Mouse (Mus musculus) cerebral cortex, adult 2 months (tissue): ENCODE measurements around the gene Phf21a.

Experiments
- WGBS: fragments of 180-500 bp; shearing (Covaris S2); methylation state at CpG from one replicate; pipeline ENCODE4 v1.1.7; 2018; 5-methylcytosine and 5-hydroxymethylcytosine counted together

Phf21a gene

DNA sequence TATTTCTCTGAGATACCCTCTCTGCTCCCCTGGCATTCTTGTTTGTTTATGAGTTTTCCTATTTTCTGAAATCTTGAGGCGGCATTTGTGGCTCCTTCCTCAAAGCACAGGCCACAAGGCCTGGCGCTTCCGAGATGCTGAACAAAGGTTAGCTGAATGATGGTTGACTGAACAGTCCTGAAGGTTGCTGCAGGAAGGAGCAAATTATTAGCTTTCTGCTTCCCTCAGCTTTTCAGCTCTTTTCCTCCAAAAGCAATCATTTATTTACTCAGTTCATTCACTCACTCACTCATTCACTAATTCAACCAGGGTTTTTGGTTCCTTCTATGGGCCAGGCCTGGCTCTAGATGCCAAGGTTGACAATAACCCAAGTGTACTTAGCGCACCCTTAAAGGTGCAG lies 10.7 kb upstream of the Phf21a start:
- 96% methylated on average over 4 of the region's 4 CpGs for WGBS

DNA sequence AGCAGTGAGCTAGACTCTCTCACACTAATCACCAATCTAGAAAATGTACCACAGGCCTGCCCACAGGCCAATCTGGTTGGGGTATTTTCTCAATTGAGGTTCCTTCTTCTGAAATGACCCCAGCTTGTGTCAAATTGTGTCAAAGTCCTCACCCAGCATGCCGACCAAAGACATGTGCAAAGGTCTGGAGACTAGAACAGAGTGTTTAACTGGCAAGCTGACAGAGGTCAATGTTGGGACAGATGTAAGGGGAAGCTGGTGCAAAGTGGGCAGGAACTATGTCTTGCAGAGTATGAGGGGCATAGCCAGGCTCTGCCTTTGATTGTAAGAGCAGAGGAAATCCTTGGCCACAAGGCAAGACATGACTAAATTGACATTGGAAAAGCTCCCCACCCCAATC lies 7.2 kb upstream of the Phf21a start:
- WGBS = 81% methylated on average over 1 of the region's 1 CpGs

GRCm38 (mm10) chr2:92087065-92087464 lies 5.9 kb upstream of the Phf21a start:
- whole genome bisulfite sequencing = 83% methylated on average over 4 of the region's 4 CpGs

DNA sequence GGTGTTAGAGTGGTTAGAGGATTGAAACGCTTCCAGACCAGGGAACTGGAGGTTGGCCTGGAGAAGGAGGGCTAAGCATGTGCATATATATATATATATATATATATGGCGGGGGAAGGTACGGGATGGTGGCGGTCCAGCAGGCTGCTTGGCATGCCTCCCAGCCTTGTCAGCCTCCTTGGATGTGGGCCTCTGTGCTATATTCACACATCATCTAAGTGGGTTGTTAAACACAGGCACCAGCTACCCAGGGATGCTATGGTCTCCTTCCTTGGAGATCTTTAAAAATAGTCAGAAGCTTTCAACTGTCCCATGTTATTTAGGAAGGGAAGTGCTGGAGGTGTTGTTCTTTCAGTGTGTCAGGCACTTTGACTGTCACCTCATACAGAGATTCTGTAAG lies 3.1 kb upstream of the Phf21a start:
- 54% methylated on average over 4 of the region's 4 CpGs for WGBS

GRCm38 (mm10) chr2:92093503-92093902 lies 586 bp downstream of the Phf21a start:
- 96% methylated on average over 2 of the region's 2 CpGs for WGBS

GRCm38 (mm10) chr2:92094078-92094477 lies 1.2 kb downstream of the Phf21a start:
- WGBS = 59% methylated on average over 8 of the region's 8 CpGs

DNA sequence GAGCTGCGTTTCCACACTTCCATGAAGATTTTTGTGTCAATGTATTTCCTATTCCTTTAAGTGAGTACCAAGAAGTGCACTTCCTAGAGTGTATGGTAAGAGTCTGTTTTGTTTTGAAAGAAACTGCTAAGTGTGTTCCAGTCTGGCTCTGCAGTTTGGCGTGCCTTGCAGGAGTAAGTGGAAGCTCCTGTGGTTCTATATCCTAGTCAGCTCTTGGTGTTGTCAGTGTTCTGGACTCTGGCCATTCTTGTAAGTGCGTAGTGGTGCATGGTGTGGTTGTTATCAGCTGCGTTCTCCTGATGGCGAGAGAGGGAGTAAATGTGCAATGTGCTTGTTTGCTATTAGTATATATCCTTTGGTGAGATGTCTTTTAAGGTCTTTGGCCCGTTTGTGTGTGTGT lies 7.9 kb downstream of the Phf21a start:
- 78% methylated on average over 6 of the region's 6 CpGs for WGBS

DNA sequence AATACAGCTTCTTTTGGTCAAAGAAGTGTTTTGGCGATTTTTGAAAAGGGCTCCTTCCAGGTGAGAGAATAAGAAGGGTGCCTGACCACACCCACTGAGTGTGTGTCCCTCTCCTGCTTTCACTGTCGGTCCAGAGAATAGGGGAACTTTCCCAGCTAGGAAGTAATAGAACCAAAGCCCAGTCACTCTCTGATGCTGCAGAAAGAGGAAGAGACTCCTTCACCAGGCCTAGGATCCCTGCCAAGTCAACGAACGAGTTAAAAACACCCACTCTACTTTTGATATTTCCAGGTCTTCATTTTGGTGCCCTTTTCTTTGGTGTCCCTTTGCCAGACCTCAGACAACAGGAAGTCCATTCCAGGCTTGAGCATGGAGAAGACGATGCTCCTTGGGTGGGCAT lies 31.6 kb downstream of the Phf21a start:
- WGBS = 70% methylated on average over 5 of the region's 5 CpGs

DNA sequence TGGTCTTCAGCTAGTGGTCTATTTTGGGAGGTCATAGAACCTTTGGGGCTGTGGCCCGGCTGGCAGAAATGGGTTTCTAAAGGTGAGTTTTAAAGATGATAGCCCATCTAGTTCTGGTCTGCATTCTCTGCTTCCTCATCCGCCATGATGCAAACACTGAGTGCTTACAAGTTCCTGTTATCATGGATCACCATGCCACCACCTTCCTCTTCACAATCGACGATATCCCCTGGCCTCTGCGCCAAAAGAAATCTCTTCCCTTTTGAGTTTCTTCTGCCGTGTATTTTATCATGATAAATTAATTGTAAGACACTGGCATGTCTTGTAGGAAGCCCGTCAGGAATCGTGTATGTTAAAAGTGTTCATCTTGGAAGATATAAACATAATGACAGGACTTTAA lies 32.4 kb downstream of the Phf21a start:
- 92% methylated on average over 8 of the region's 8 CpGs for WGBS

- 94% methylated on average over 7 of the region's 7 CpGs for WGBS
These were observed 37.2 kb downstream of the Phf21a start for GRCm38 (mm10) chr2:92130071-92130470.

DNA sequence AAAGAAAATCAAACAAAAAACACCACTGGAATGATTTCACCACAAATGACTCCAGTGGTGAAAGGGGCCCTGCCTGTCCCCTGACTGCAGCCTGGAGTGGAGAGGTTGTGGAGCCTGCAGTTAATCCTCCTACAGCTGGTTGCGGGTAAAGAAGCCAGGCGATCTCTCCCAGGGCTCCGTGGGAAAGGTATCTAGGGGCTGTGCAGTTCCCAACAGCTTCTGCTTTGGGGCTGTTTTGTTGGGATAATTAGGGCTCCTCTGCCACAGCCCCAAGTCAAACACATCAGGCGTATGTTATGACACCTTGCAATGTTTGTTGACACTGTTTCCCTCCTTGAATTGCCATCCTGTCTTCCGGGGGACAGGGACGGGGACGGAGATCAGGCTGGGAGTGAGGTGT lies 47.5 kb downstream of the Phf21a start:
- WGBS = 59% methylated on average over 7 of the region's 7 CpGs

DNA sequence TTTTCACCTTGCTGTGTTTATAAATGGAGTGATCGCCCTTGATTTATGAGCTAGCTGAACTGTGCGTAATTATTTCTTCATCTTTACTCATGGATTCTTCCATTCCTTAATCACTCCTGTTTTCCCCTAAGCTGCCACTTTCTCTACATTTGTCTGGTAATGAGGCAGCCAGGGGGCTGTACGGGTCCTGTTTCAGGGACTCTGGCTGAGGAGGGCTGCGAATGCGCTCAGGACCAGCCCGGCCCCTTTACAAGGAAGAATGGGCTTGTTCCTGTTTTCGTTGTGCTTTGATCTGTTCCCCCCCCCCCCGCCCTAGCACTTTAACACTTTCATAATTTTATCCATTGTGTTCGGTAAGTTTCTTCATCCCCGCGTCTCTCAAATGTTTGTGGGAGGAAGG lies 48.2 kb downstream of the Phf21a start:
- WGBS = 20% methylated on average over 11 of the region's 11 CpGs

DNA sequence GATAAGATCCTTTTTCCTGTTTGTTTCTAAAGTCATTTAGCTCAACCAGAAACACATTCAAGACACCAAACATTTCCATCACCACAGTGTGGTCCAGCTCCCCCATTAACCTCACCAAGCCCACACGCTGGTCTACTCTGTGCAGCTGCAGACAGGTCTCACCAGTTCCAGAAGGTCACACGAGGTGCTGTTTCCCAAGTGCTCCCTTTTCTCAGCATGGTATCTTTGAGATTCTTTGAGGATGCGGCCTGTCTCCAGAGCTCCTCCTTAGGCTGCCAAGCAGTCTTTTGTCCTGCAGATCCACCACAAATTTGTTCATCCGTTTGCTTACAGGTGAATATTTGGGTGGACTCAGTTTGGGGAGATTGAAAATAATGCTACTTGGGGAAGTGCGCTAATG lies 51.0 kb downstream of the Phf21a start:
- 70% methylated on average over 5 of the region's 5 CpGs for WGBS

DNA sequence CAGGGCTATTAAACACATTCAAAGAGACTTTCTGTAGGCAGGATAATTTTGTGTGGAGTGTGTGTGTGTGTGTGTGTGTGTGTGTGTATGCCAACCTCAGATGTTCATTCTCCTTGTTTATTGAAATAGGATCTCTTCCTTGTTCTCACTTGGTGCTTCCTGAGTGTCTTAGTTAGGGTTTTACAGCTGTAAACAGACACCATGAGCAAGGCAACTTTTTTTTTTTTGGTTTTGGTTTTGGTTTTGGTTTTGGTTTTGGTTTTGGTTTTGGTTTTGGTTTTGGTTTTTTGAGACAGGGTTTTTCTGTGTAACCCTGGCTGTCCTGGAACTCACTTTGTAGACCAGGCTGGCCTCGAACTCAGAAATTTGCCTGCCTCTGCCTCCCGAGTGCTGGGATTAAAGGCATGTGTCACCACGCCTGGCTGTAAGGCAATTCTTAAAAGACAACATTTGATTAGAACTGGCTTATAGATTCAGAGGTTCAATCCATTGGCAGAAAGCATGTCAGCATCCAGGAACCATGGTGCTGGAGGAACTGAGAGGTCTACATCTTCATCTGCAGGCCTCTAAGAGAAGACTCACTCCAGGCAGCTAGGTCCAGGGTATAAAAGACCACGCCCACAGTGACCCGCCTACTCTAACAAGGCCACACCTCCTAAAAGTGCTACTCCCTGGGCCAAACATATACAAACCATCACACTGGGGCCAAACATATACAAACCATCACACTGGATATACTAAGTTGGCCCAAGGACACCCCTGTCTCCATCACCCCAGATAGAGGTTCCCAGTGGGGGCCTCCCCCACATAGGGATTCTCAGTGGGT lies 55.2 kb downstream of the Phf21a start:
- WGBS = 87% methylated on average over 5 of the region's 5 CpGs

- 71% methylated on average over 10 of the region's 10 CpGs for WGBS
These were observed 71.4 kb downstream of the Phf21a start for GRCm38 (mm10) chr2:92164291-92164690.

- 71% methylated on average over 7 of the region's 7 CpGs for WGBS
These were observed 74.0 kb downstream of the Phf21a start for GRCm38 (mm10) chr2:92166950-92167349.

DNA sequence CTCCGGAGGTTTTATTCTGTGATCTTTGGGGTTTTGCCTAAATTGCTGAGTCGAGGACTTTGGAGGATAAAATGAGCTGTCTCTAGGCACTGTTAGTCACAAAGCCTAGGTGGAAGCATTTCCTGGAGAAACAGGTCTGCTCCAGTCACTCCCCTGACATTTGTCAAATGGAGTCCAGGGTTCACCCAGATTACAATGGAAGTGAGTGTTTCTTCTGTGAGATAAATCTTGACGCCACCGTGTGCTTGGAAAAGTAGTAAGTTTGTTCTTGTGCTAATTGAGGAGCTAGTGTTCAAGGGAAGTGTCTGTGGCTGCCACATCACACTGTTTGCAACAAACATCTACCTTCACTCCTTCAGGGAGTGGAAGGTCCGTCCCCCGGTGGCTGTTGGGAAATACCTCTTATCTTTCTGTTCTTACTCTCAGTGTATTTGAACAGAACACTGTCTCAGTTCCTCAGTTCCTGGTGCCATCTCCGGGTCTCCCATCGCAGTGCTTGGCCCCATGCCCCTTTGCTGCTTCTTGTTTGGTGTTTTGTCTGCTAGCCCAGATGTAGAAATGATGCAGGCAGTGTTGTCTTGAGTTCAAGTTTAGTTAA lies 78.2 kb downstream of the Phf21a start:
- 80% methylated on average over 8 of the region's 8 CpGs for WGBS

GRCm38 (mm10) chr2:92172300-92172699 lies 79.4 kb downstream of the Phf21a start:
- 88% methylated on average over 5 of the region's 5 CpGs for whole genome bisulfite sequencing

GRCm38 (mm10) chr2:92173186-92173585 lies 80.3 kb downstream of the Phf21a start:
- WGBS = 90% methylated on average over 4 of the region's 4 CpGs

DNA sequence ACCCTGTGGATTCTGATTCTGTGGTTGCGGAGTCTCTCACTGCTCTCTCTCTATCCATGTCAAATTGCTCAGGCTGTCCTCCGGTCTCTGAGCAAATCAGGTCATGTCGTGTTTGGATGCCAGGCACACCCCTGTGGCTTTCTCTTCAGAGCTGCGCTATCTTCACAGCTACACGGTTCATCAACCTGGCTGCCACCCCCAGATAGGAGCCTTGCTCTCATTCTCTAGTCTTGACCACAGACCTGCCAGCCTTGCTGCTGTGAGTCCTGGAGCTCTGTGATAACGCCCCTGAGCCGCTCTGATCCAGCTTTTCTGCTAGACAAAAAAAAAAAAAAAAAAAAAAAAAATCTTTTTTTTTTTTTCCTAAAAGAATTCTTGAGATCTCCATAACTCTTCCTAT lies 81.3 kb downstream of the Phf21a start:
- 91% methylated on average over 7 of the region's 7 CpGs for WGBS

DNA sequence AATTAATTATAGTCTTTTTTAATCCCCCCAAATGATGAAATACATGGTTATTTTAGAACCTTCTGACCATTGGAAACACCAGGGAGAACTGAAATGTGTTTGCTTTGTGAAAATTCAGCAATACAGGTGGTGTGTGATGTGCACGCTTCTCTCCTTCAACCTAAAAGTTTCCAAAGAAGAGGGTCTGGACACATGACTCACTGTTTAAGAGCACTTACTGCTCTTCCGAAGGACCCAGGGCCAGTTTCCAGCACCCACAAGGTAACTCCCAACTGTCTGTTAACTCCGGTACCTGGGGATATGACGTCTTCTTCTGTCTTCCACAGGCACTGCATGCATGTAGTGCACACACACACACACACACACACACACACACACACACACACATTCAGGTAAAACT lies 82.1 kb downstream of the Phf21a start:
- 95% methylated on average over 4 of the region's 4 CpGs for WGBS

DNA sequence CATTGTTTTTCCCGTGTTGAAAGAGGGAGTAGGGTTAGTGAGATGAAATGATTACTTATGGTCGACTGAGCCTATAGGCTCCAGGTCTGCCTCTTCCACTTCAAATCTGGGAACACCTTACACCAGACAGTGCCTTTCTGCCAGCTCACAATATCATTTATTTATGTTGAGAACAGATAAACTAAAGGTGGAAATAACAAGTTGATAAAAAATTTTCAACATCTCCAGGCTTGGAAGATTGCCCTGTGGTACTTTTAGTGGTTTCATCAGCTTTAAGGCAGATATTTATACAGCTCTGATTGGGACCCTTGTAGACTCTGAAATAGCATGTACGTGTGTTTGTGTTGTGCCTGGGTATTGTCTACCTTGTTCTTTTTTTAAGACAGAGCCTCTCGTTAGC lies 83.4 kb downstream of the Phf21a start:
- 53% methylated on average over 4 of the region's 4 CpGs for WGBS

DNA sequence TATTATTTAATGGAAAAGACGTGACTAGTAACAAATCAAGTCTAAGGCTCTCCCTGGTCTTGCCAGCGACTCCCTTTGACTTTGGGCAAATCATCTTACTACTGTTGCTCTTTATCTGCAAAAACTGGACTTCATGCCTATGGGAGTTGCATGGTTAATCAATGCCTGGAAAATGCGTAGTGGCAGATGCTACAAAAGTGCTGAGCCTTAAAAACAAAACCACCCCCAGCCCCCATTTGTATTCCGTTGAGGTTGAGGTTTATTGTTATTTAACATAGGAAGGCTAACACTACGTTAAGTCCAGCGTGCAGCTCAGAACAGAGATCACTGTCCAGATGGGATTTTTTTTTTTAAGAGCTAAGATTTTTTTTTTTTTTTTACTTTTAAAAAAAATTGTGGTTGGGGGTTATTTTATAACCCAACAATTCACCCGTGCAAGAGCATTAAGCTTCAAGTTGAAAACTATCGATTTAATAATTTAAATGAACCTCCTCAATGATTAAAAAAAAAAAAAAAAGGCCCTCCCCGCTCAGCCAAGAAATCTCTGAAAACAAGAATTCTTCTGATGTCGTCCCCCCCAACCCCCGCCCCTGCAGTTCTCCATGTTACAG lies 89.3 kb downstream of the Phf21a start:
- WGBS = 11% methylated on average over 11 of the region's 11 CpGs
